In the genomic region with DNA sequence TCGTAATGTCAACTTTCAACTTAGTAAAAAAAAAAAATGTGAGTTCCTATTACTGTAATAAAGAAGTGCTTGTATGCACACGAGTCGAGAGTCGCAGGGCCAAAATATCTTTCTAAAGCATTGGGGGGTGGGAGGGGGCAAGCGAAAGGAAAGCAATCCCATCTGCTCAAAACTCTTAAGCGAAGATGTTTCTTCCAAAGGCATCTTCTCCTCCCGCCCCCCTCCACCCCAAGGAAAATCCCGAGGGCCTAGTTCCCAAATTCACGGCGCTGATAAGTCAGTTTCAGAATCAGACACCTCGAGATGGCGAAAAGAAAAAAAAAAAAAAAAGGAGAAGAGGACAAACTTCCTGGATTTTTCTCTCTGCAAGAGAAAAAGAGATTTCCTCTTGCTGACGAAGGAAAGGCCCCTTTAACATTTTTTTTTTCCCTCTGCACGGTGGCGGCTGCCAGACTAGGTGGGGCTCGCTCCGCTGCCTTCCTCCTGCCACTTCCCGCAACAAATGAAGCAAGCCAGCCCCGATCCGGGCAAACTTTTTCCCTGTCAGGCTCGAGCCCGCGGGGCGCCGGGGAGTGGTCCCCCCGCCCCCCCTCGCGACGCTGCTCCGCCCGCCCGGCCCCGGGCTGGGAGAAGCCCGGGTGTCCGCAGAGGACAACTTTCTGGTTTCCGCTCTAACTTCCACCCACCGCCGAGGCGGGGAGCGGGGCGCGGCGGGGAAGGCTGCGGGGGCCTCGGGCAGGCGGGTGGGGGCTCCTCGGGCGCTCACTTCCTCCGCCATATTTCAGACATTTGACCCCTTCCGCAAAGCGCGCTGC, we compare ENCODE assay signal across 7 mouse cellular contexts. TPM values are rescaled to one million over a fixed set of nuclear protein-coding genes. Genes with fewer than 3 reads are reported as not detected.
A peak's percentile ranks its signal among the peaks of the same experiment; 100 is the strongest.
DNase-seq lines count a peak whose midpoint lies in the region; ATAC-seq lines count a peak whose summit lies in the region.

No protein-coding gene starts in this region.

- H3K27ac ChIP-seq in embryonic facial prominence, embryonic 11.5 days (replicated peaks; ENCODE audit: low read depth, low read length), result peak overlapping the region; percentile 94
- H3K27ac ChIP-seq in limb, embryonic 13.5 days, result peak overlapping the region; percentile 98
- H3K27ac ChIP-seq in midbrain, embryonic 14.5 days (replicated peaks; ENCODE audit: low read depth, low read length), result peak overlapping the region; percentile 95

- H3K4me2 ChIP-seq in embryonic facial prominence, embryonic 11.5 days (ENCODE audit: low read depth, low read length), result peak overlapping the region; percentile 59
- peak overlapping the region; percentile 70 for H3K4me2 ChIP-seq in limb, embryonic 13.5 days (replicated peaks)
- H3K4me2 ChIP-seq in midbrain, embryonic 14.5 days (ENCODE audit: low read length), result peak overlapping the region; percentile 69

- H3K27me3 ChIP-seq in embryonic facial prominence, embryonic 11.5 days (ENCODE audit: control insufficient read depth, insufficient read depth, low read length), result no peaks in the 10 kb centered on the region
- no peaks in the 10 kb centered on the region for H3K27me3 ChIP-seq in limb, embryonic 13.5 days
- H3K27me3 ChIP-seq in midbrain, embryonic 14.5 days (ENCODE audit: control insufficient read depth, insufficient read depth, low read length), result no peaks in the 10 kb centered on the region

- H3K36me3 ChIP-seq in embryonic facial prominence, embryonic 11.5 days (replicated peaks; ENCODE audit: control insufficient read depth, insufficient read depth, low read depth, low read length), result no peaks in the 10 kb centered on the region
- no peaks in the 10 kb centered on the region for H3K36me3 ChIP-seq in limb, embryonic 13.5 days
- H3K36me3 ChIP-seq in midbrain, embryonic 14.5 days (ENCODE audit: control insufficient read depth, insufficient read depth, low read length), result no peaks in the 10 kb centered on the region

- peak; percentile 79 for DNase-seq in adrenal gland, postnatal 10 days
- peak; percentile 69 for DNase-seq in embryonic facial prominence, embryonic 11.5 days (ENCODE audit: low spot score)
- peak; percentile 99 for DNase-seq in heart, adult 11 months
- DNase-seq in kidney, adult 11 months, result peak; percentile 64
- DNase-seq in midbrain, embryonic 14.5 days, result peak; percentile 75
- DNase-seq in spleen, adult 12 weeks (ENCODE audit: low spot score), result peak; percentile 52

- 2% methylated on average over 41 of the region's 52 CpGs for WGBS in embryonic facial prominence, embryonic 11.5 days
- WGBS in limb, embryonic 13.5 days, result under 1% methylated on average over 48 of the region's 52 CpGs
- 2% methylated on average over 52 of the region's 52 CpGs for WGBS in midbrain, embryonic 14.5 days

- H3K9me3 ChIP-seq in embryonic facial prominence, embryonic 11.5 days (replicated peaks; ENCODE audit: control insufficient read depth, low read length), result no peaks in the 10 kb centered on the region
- H3K9me3 ChIP-seq in limb, embryonic 13.5 days, result no peaks in the 10 kb centered on the region
- no peaks in the 10 kb centered on the region for H3K9me3 ChIP-seq in midbrain, embryonic 14.5 days (ENCODE audit: control insufficient read depth, low read length)

- no peaks in the 10 kb centered on the region; the same call in 1 of the 2 replicates for H3K4me1 ChIP-seq in embryonic facial prominence, embryonic 11.5 days (ENCODE audit: control insufficient read depth, insufficient read depth, low read length)
- H3K4me1 ChIP-seq in limb, embryonic 13.5 days, result peaks cover 23% of the 10 kb centered on the region
- H3K4me1 ChIP-seq in midbrain, embryonic 14.5 days (ENCODE audit: control insufficient read depth, insufficient read depth, low read length), result peaks cover 26% of the 10 kb centered on the region

- H3K4me3 ChIP-seq in embryonic facial prominence, embryonic 11.5 days (ENCODE audit: low read depth, low read length), result peak overlapping the region; percentile 97
- H3K4me3 ChIP-seq in limb, embryonic 13.5 days, result peak overlapping the region; percentile 90
- H3K4me3 ChIP-seq in midbrain, embryonic 14.5 days (replicated peaks; ENCODE audit: low read depth, low read length), result peak overlapping the region; percentile 82

- peak; percentile 46 for ATAC-seq in embryonic facial prominence, embryonic 11.5 days (replicated peaks; ENCODE audit: insufficient number of reproducible peaks, low FRiP score, low TSS enrichment, low read depth)
- ATAC-seq in limb, embryonic 13.5 days (ENCODE audit: low FRiP score, low read depth), result peak; percentile 11
- peak; percentile 41 for ATAC-seq in midbrain, embryonic 14.5 days (ENCODE audit: low FRiP score, low TSS enrichment)

- H3K9ac ChIP-seq in embryonic facial prominence, embryonic 11.5 days (replicated peaks; ENCODE audit: low read length), result peak overlapping the region; percentile 91
- H3K9ac ChIP-seq in limb, embryonic 13.5 days, result peak overlapping the region; percentile 96
- H3K9ac ChIP-seq in midbrain, embryonic 14.5 days (replicated peaks; ENCODE audit: low read length), result peak overlapping the region; percentile 84

RNA-seq across cellular contexts. Expression of a gene that starts 0.8 kb away (rescaled TPM):
- 100 to 1,000 TPM; 113 to 123 TPM for total RNA-seq in adrenal gland, postnatal 10 days (2021)
- 179 and 182 TPM in 2 replicates for polyA plus RNA-seq in embryonic facial prominence, embryonic 11.5 days (2014; fragmentation: Nextera tagmentation; extraction: Ambion mirVana)
- polyA plus RNA-seq in limb, embryonic 13.5 days (2015; fragmentation: Nextera tagmentation; extraction: Ambion mirVana), result 173 and 176 TPM in 2 replicates
- polyA plus RNA-seq in midbrain, embryonic 14.5 days (2014; fragmentation: Nextera tagmentation; extraction: Ambion mirVana), result 156 and 185 TPM in 2 replicates

RNA-seq across cellular contexts. Expression of a gene that starts 52.5 kb away (rescaled TPM):
- 10 to 100 TPM; 14.4 to 16.8 TPM for total RNA-seq in adrenal gland, postnatal 10 days (2021)
- polyA plus RNA-seq in embryonic facial prominence, embryonic 11.5 days (2014; fragmentation: Nextera tagmentation; extraction: Ambion mirVana), result 106 and 122 TPM in 2 replicates
- 68.9 and 71.2 TPM in 2 replicates for polyA plus RNA-seq in limb, embryonic 13.5 days (2015; fragmentation: Nextera tagmentation; extraction: Ambion mirVana)
- polyA plus RNA-seq in midbrain, embryonic 14.5 days (2014; fragmentation: Nextera tagmentation; extraction: Ambion mirVana), result 29.0 and 45.2 TPM in 2 replicates

Comparison
In these comparisons a context has a peak if more than half of its experiments do, and no peak if none do; other contexts are left out.
1. Peak in every context shown above with its lines: DNase-seq, ATAC-seq, H3K4me3 ChIP-seq and H3K27ac ChIP-seq.